Mouse (Mus musculus) E14TG2a.4 (cell line): ENCODE data around the gene Cdh23.

Source experiments
- CTCF ChIP-seq: conservative IDR thresholded peaks from 2 replicates; pipeline ENCODE4 v1.5.1; 2014; ENCODE audit warnings: low read length
- POU5F1 ChIP-seq: IDR thresholded peaks from 2 replicates; pipeline ENCODE4 v1.6.1; 2014; ENCODE audit warnings: low read length, borderline replicate concordance

DNA sequence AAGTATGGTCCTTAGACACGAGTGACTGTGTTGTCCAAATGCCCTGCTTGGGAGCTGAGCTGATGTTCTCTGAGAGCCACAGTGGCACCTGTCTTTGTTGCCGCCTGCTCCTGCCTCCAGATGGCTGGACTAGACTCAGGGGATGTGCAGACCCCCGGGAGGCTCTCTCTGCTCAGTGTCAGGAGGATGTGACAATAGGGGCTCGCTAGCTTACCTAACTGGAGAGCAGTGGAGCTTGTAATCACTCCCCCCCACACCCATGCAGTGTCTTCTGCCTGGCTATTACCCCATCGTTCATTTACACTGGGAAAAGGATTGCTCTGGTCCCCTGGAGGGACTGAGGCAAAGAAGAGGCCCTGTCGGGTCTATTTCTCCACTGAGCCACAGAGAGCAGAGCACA lies 265.7 kb downstream of the Cdh23 start:
- TF ChIP-seq CTCF, result no peak
- TF ChIP-seq POU5F1, result no peak
